Mouse (Mus musculus): ENCODE data around the gene Krt6a.
"Not testable (repeated sequence)": the region's sequence is repeated elsewhere in the genome, so short reads cannot be mapped to it uniquely, and the experiment has no call there.

The Krt6a gene

GRCm38 (mm10) chr15:101694207-101694606, at the start of gene Krt6a:
Gene Krt6a (minus strand): TSS chr15:101694307.
- no peak for DNase-seq (ENCODE audit: low spot score)

- no peak for DNase-seq (ENCODE audit: low spot score)
Observed at GRCm38 (mm10) chr15:101742711-101743110, 48.6 kb upstream of the Krt6a start, which contains the start of gene Krt71. Gene Krt71 (minus strand): TSS chr15:101743109.

- no peak for DNase-seq (ENCODE audit: low spot score)
Observed at GRCm38 (mm10) chr15:101737786-101738185, 43.7 kb upstream of the Krt6a start.

- no peak for DNase-seq (ENCODE audit: low spot score)
Observed at GRCm38 (mm10) chr15:101730653-101731052, 36.5 kb upstream of the Krt6a start.

- no peak for DNase-seq (ENCODE audit: low spot score)
Observed at GRCm38 (mm10) chr15:101724686-101725085, 30.6 kb upstream of the Krt6a start.

GRCm38 (mm10) chr15:101715831-101716230, 21.7 kb upstream of the Krt6a start:
- DNase-seq (ENCODE audit: low spot score), result no peak

- no peak for DNase-seq (ENCODE audit: low spot score)
Observed at GRCm38 (mm10) chr15:101714356-101714755, 20.2 kb upstream of the Krt6a start.

GRCm38 (mm10) chr15:101713731-101714130, 19.6 kb upstream of the Krt6a start:
- DNase-seq (ENCODE audit: low spot score), result no peak

- DNase-seq (ENCODE audit: low spot score), result no peak
Observed at GRCm38 (mm10) chr15:101712720-101713119, 18.6 kb upstream of the Krt6a start, which contains the start of gene Krt5. Gene Krt5 (minus strand): TSS chr15:101712898.

- no peak for DNase-seq (ENCODE audit: low spot score)
Observed at GRCm38 (mm10) chr15:101708683-101709082, 14.6 kb upstream of the Krt6a start.

- DNase-seq (ENCODE audit: low spot score), result no peak
Observed at GRCm38 (mm10) chr15:101707454-101707853, 13.3 kb upstream of the Krt6a start.

GRCm38 (mm10) chr15:101704066-101704465, 10.0 kb upstream of the Krt6a start:
- no peak for DNase-seq (ENCODE audit: low spot score)

GRCm38 (mm10) chr15:101702380-101702779, 8.3 kb upstream of the Krt6a start:
- DNase-seq (ENCODE audit: low spot score), result no peak

- DNase-seq (ENCODE audit: low spot score), result no peak
Observed at GRCm38 (mm10) chr15:101699866-101700265, 5.8 kb upstream of the Krt6a start.

GRCm38 (mm10) chr15:101699192-101699591, 5.1 kb upstream of the Krt6a start:
- DNase-seq (ENCODE audit: low spot score), result no peak

GRCm38 (mm10) chr15:101697326-101698188, 3.5 kb upstream of the Krt6a start:
- DNase-seq (ENCODE audit: low spot score), result no peak

GRCm38 (mm10) chr15:101690460-101690859, 3.6 kb downstream of the Krt6a start:
- DNase-seq (ENCODE audit: low spot score), result not testable (repeated sequence)

- no peak for DNase-seq (ENCODE audit: low spot score)
Observed at GRCm38 (mm10) chr15:101688161-101688560, 5.9 kb downstream of the Krt6a start.

- no peak for DNase-seq (ENCODE audit: low spot score)
Observed at GRCm38 (mm10) chr15:101680187-101680586, 13.9 kb downstream of the Krt6a start, which contains the start of gene Krt6b. Gene Krt6b (minus strand): TSS chr15:101680287.

GRCm38 (mm10) chr15:101675978-101676377, 18.1 kb downstream of the Krt6a start:
- no peak for DNase-seq (ENCODE audit: low spot score)

GRCm38 (mm10) chr15:101652736-101653265, 41.3 kb downstream of the Krt6a start:
- no peak for DNase-seq (ENCODE audit: low spot score)

GRCm38 (mm10) chr15:101647280-101647679, 46.8 kb downstream of the Krt6a start, which contains the start of gene Gm5478:
Gene Gm5478 (minus strand): TSS chr15:101647380.
- no peak for DNase-seq (ENCODE audit: low spot score)

Data from T-cell, adult 2 months (primary cell).